Mouse (Mus musculus) ES-Bruce4 (cell line): ENCODE results near the gene Tmem151b.

Source experiments
- CTCF ChIP-seq: IDR thresholded peaks from one replicate; pipeline ENCODE4 v1.8.1; 2011; ENCODE audit warnings: low read depth, low read length
- EP300 ChIP-seq: IDR thresholded peaks from 2 replicates; pipeline ENCODE4 v1.6.1; 2011; ENCODE audit warnings: low read depth, low read length; ENCODE audit not compliant: insufficient read depth
- POLR2A ChIP-seq: IDR thresholded peaks from one replicate; pipeline ENCODE4 v1.8.1; 2011; ENCODE audit warnings: low read length; ENCODE audit not compliant: insufficient read depth

DNA sequence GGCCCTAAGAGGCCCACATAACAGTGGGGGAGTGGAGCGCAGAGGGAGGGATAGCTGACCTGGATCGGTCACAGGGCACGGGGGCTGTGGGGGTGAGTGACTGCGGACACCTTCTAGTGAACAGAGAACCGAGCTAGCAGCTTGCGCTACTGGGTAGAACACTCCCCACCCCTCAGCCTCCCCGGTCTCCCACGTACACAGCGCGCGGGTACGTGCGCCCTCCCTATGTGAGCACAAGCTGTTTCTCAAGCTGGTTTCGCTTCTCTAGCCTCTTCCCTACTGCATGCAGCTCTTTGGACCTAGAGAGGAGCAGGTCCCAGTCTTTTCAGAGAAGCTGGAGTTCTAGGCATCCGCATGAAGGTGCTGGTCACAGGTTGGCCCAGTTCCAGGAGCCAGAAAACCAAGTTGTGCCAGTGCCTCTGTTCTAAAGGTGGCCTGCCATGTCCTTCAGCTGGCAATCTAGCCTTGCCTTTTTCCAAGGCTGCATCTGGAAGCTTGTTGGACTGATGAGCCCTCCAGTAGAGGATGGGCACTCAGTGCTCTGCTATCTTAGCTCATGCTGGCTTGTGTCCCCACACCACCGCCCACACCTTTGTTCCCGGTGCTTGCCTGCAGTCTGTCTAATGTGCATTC is 24.8 kb upstream of the Tmem151b start:
- no peak for TF ChIP-seq POLR2A
- TF ChIP-seq EP300: no peak
- no peak for TF ChIP-seq CTCF
